Mouse (Mus musculus) neural tube, embryonic 11.5 days (tissue): ENCODE measurements around the gene Atxn7l3. TPM values are rescaled to one million over a fixed set of nuclear protein-coding genes. Genes with fewer than 3 reads are reported as not detected.

Source experiments
- ATAC-seq: fragments of 200-750 bp; cut with Nextera tagmentation; 2 replicates; pipeline ENCODE4 v1.8.0; 2017; ENCODE audit warnings: moderate number of reproducible peaks, mild to moderate bottlenecking, moderate TSS enrichment, moderate library complexity; ENCODE audit not compliant: insufficient read depth, low FRiP score, low TSS enrichment
- DNase-seq: peaks from one replicate; pipeline ENCODE4 v3.0.0-alpha.2; 2015; ENCODE audit warnings: low spot score
- H3K27ac ChIP-seq: fragments of 300-500 bp; sonication (generic); 2 replicates; pipeline ENCODE4 v1.5.1; 2014; ENCODE audit warnings: low read depth, mild to moderate bottlenecking, low read length
- H3K27me3 ChIP-seq: fragments of 300-500 bp; sonication (generic); 2 replicates; pipeline ENCODE4 v1.6.1; 2014; ENCODE audit warnings: mild to moderate bottlenecking, low read length, mixed read lengths; ENCODE audit not compliant: control insufficient read depth, insufficient read depth
- H3K36me3 ChIP-seq: fragments of 300-500 bp; sonication (generic); 2 replicates; pipeline ENCODE4 v1.6.1; 2014; ENCODE audit warnings: mild to moderate bottlenecking, low read length, moderate library complexity, mixed read lengths; ENCODE audit not compliant: control insufficient read depth, insufficient read depth
- H3K4me1 ChIP-seq: fragments of 300-500 bp; sonication (generic); 2 replicates; pipeline ENCODE4 v1.6.1; 2014; ENCODE audit warnings: low read length, mixed read lengths; ENCODE audit not compliant: control insufficient read depth, insufficient read depth
- H3K4me2 ChIP-seq: fragments of 300-500 bp; sonication (generic); 2 replicates; pipeline ENCODE4 v1.6.1; 2014; ENCODE audit warnings: low read depth, mild to moderate bottlenecking, moderate library complexity
- H3K4me3 ChIP-seq: fragments of 300-500 bp; sonication (generic); 2 replicates; pipeline ENCODE4 v1.5.1; 2014; ENCODE audit warnings: low read depth, low read length
- H3K9ac ChIP-seq: fragments of 300-500 bp; sonication (generic); 2 replicates; pipeline ENCODE4 v1.6.1; 2014; ENCODE audit warnings: mild to moderate bottlenecking, low read length
- H3K9me3 ChIP-seq: fragments of 300-500 bp; sonication (generic); 2 replicates; pipeline ENCODE4 v1.6.1; 2016; ENCODE audit warnings: low read length; ENCODE audit not compliant: control insufficient read depth
- WGBS: fragments of 180-500 bp; shearing (Covaris S2); extraction: QIAGEN DNeasy Blood & Tissue Kit; methylation state at CpG from one replicate; pipeline ENCODE4 v1.1.7; 2014; 5-methylcytosine and 5-hydroxymethylcytosine counted together
- polyA plus RNA-seq: library from polyadenylated mRNA; unstranded; fragments of >200 nt; fragmentation: Nextera tagmentation; extraction: Ambion mirVana; gene quantifications from 2 replicates; pipeline ENCODE4 v1.2.1, GENCODE M21; 2014

Atxn7l3 gene
- polyA plus RNA-seq, 1 experiment from 2014 or later = 20.0 TPM

DNA sequence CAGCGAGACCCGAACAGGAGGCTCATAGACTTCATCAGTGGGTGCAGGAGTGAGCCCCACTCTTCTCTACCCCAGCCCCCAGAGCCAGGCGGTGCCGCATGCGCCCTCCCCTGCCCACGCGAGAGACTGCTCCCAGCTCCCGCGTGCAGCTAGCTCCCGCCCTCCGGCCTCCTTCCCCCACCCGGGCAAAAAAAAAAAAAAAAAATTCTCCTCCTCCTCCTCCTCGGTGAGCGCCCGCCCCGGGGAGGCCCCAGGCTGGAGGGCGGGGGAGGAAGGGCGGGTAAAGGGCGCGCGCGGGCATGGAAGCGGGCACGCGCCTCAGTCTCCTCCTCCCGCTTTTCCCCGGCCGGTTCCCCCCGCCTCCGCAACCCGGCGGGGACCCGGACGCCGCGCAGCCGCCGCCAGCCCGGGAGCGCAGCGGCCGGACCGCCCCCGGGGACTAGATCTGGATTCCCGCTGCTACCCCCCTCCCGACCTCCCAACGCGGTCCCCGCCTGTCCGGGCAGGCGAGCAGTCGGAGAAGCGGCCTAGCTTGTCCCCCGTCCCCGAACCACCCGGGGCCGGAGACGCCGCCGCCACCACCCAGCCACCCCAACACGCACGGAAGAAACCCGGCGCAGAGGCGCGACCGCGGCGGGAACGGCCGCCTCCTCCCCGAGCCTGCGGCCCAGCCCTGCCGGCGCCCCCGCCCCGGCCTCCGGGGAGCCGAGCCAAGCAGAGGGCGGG lies 20.3 kb upstream of the Atxn7l3 start:
- peak; percentile 40; the same call in 1 of the 2 replicates for ATAC-seq
- Histone ChIP-seq H3K9ac (peak overlapping the region; percentile 100), H3K4me3 (peak overlapping the region; percentile 100), H3K4me1 (peaks cover 18% of the 10 kb centered on the region), H3K27me3 (no peaks in the 10 kb centered on the region; the same call in 1 of the 2 replicates), H3K36me3 (peaks cover 5% of the 10 kb centered on the region), H3K9me3 (no peaks in the 10 kb centered on the region), H3K27ac (peak overlapping the region; percentile 99), H3K4me2 (peak overlapping the region; percentile 80)
- DNase-seq = peak; percentile 89
- WGBS = under 1% methylated on average over 50 of the region's 80 CpGs

DNA sequence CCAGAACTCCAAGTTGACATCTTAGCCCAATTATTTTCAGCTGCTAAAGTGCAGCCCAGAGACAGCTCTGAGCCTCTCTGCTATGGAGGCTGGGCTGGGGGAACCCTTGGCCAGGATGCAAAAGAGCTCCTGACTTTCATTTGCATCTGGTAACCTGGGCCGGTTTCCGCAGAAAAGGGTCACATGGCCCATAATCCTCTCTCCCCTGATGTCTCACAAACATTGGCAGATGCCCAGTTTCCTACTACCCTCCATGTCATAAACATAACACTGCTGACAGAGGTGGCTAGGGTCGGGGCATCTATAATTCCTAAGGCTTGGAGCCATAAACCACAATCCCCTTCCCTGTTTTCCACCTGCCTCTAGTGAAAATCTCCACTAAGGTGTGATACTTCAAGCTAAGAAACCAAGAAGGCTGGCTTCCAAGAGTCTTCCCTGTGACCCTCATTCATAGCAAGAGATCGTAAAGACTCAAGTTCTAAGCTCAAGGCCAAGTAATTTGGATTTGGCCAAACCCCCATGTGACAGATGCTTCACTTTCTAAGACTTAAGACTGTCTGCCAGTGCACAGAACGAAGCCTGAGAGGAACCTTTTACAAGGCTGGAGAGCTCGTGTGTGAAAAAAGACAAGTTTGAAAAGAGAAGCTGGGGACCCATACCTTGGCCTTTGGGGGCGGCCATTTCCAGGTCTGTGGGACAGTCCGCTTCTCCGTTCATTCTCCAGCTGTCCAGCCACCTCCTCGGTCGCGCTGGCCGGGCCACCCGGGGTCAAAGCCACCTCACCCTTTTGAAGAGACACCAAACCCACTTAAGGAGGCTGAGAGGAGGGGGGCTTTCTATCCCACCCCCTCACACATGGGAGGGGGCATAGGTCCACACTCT lies 19.5 kb upstream of the Atxn7l3 start:
- 0 out of 2 replicates have a peak, but pooled peaks have one; percentile 1 for ATAC-seq

DNA sequence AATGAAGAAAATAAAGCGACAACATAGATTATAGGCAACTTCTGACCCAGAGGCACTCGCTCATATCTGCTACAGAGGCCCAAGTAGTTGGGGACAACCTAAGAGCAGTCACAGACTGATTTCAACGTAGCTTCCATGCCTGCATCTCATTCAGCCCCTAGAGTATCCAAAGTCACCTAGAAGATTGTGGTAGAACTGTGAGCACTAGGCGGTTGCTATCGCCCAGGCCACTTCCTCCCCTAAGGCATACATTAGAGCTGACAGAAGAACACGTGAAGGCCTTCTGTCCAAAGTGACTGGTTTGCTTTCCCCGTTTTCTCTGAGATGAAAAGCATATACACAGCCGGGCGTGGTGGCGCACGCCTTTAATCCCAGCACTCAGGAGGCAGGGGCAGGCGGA lies 17.9 kb upstream of the Atxn7l3 start:
- DNase-seq = no peak
- H3K4me1 ChIP-seq = peaks cover 24% of the 10 kb centered on the region

More for the DNA sequence above, 19.5 kb upstream of the Atxn7l3 start:
- peaks cover 20% of the 10 kb centered on the region for H3K4me1 ChIP-seq
- peak overlapping the region; percentile 100 for H3K9ac ChIP-seq
- peak overlapping the region; percentile 80 for H3K4me2 ChIP-seq
- H3K27ac ChIP-seq = peak overlapping the region; percentile 99; the same call in 1 of the 2 replicates
- DNase-seq = no peak
- 19% methylated on average over 14 of the region's 14 CpGs for WGBS
- H3K9me3 ChIP-seq = no peaks in the 10 kb centered on the region
- no peaks in the 10 kb centered on the region for H3K27me3 ChIP-seq
- peaks cover 5% of the 10 kb centered on the region for H3K36me3 ChIP-seq
- H3K4me3 ChIP-seq = peak overlapping the region; percentile 100

DNA sequence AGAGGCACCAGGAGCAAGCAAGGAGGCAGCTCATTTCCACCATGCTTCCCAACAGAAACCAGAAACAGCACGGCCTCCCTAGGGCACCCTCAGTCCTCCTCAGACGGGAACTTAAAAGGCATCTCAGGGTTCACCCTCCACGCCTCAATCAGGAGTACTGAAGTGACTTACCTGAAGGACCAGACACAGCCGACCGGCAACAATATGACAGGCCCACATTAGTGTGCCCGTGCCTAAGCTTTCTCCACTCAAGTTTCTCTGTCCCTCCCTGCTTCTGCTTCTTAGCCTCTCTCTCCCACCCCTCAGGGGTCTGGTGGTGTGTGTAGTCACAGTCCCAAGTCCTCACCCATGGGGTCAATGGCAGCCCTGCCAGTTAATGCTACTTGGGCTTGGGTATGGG lies 16.2 kb upstream of the Atxn7l3 start:
- ATAC-seq (no peak), DNase-seq (no peak)
- Histone ChIP-seq H3K4me2 (no peak overlapping the region), H3K9ac (no peak overlapping the region), H3K27me3 (no peaks in the 10 kb centered on the region), H3K9me3 (no peaks in the 10 kb centered on the region), H3K36me3 (peaks cover 9% of the 10 kb centered on the region), H3K4me3 (no peak overlapping the region), H3K4me1 (peaks cover 25% of the 10 kb centered on the region), H3K27ac (no peak overlapping the region)
- 90% methylated on average over 6 of the region's 6 CpGs for WGBS

More for the DNA sequence above, 17.9 kb upstream of the Atxn7l3 start:
- Histone ChIP-seq H3K9me3 (no peaks in the 10 kb centered on the region), H3K27ac (no peak overlapping the region), H3K4me2 (no peak overlapping the region), H3K4me3 (no peak overlapping the region), H3K9ac (no peak overlapping the region), H3K27me3 (no peaks in the 10 kb centered on the region), H3K36me3 (peaks cover 5% of the 10 kb centered on the region)
- ATAC-seq = no peak
- WGBS = 85% methylated on average over 12 of the region's 12 CpGs

DNA sequence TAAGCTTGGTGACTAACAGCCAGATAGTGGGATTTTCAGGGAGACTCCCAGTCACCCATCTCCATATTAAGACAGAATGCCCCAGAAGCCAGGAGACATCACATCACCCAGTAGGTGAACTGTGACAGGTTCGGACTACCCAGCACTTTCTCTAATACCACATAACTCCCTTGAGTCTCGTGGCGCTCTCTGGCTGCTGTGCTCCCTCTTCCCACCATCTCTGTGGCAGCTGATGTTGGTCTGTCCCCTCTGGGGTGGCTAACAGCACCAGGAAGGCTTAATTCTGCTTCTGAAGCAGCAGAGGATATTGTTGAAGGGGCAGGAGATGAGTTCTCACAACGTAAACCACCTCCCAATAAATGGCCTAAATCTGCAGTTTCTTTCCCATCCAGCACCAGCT lies 15.5 kb upstream of the Atxn7l3 start:
- H3K27me3 ChIP-seq = no peaks in the 10 kb centered on the region
- no peak overlapping the region for H3K9ac ChIP-seq
- H3K9me3 ChIP-seq = no peaks in the 10 kb centered on the region
- no peak overlapping the region for H3K4me3 ChIP-seq
- H3K4me1 ChIP-seq = peaks cover 25% of the 10 kb centered on the region
- 75% methylated on average over 4 of the region's 4 CpGs for WGBS
- no peak overlapping the region for H3K27ac ChIP-seq
- no peak for ATAC-seq
- DNase-seq = no peak
- H3K4me2 ChIP-seq = no peak overlapping the region
- H3K36me3 ChIP-seq = peaks cover 12% of the 10 kb centered on the region

DNA sequence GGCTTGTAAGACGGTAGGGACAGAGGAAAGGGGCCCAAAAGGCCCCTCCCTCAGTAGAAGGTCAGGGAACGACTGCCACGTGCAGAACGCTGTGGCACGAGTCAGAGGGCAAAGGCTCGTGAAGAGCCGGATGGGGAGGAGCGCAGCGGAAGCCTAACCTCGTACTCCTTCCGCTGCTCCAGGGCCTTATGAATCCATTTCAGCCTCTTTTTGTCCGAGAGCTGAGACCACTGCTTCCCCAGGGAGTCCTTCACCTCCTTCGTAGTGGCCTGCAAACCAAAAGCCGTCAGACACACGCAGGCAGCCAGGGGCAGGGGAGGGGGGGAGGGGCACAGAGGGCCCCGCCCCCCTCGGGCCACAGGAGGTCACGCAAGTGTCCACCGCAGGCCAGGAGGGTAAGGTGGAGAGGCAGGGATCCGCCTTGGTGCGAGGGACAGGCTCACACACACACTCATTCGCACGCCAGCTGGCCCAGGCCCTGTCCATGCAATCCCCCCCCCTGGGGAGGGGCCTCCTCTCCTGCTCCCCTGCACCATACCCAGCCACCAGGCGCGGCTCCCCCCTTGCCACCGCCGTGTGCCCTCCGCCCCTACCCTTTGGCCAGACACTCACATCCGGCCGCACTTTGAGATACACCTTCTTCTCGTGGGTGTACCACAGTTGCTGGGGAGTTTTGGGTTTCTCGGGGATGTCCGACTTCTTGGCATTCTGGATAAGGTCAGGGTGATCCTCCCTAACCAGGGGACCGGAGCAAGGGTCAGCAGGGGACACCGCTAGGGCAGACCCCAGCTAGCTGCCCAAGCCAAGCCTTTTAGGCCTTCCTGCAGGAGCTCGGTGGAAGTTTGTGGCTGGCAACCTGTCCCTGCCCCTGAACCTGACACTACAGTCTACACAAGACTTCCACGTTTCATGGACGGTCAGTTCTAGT lies 14.6 kb upstream of the Atxn7l3 start:
- H3K27ac ChIP-seq = 0 out of 2 replicates have a peak overlapping the region, but pooled peaks have one; percentile 17
- no peak overlapping the region for H3K4me3 ChIP-seq
- H3K27me3 ChIP-seq = no peaks in the 10 kb centered on the region
- H3K4me2 ChIP-seq = no peak overlapping the region
- no peak for DNase-seq
- ATAC-seq = no peak
- peak overlapping the region; percentile 19; the same call in 1 of the 2 replicates for H3K9ac ChIP-seq
- peaks cover 20% of the 10 kb centered on the region for H3K4me1 ChIP-seq
- 40% methylated on average over 35 of the region's 38 CpGs for WGBS
- H3K9me3 ChIP-seq = no peaks in the 10 kb centered on the region
- peaks cover 17% of the 10 kb centered on the region for H3K36me3 ChIP-seq

DNA sequence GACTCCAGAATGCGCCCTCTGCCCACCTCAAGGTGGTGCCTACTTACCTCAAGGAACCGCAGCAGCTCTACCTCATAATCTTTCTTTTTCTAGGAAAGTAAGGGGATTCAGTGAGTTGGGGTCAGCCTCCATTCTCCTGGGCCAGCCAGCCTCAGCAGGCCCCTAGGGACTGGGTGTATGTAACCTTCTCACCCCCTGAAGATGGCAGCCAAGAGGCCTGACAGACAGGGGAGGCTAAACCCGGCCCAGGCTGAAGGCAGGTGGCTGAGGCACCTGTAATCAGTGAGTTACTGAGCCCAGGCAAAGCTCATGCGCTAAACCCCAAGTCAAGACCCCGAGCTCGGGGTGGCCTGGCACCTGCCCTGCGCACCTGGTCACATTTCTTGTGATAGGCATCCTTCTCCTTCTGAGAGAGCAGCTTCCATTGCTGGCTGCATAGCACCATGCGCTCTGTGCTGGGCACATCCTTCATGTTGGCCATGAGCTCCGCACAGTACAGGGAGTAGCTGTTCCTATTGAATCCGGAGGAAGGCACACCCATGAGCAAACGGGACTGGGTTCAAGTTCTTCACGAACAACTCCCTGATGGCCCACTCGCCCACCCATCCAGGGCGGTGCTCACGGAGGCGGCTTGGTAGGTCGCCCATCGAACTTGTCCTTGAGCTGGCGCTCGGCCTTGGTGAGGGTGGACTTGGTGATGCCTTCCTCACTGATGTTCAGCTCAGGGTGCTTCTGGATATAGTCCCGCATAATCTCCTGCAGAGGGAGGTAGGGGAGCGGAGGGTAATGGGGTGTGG lies 13.6 kb upstream of the Atxn7l3 start:
- Histone ChIP-seq H3K27me3 (no peaks in the 10 kb centered on the region), H3K4me2 (peak overlapping the region; percentile 42), H3K27ac (no peak overlapping the region), H3K9me3 (no peaks in the 10 kb centered on the region), H3K4me3 (peak overlapping the region; percentile 17), H3K4me1 (peaks cover 13% of the 10 kb centered on the region), H3K9ac (no peak overlapping the region), H3K36me3 (peaks cover 17% of the 10 kb centered on the region)
- 88% methylated on average over 22 of the region's 22 CpGs for WGBS
- no peak for DNase-seq
- peak; percentile 4; the same call in 1 of the 2 replicates for ATAC-seq
